Mouse (Mus musculus): ENCODE results near the gene Ranbp17.

Gene Ranbp17

GRCm38 (mm10) chr11:33197133-33197514 is 316.4 kb downstream of the Ranbp17 start:
- DNase-seq (ENCODE audit: low spot score in 2 of 2) = no peak

DNA sequence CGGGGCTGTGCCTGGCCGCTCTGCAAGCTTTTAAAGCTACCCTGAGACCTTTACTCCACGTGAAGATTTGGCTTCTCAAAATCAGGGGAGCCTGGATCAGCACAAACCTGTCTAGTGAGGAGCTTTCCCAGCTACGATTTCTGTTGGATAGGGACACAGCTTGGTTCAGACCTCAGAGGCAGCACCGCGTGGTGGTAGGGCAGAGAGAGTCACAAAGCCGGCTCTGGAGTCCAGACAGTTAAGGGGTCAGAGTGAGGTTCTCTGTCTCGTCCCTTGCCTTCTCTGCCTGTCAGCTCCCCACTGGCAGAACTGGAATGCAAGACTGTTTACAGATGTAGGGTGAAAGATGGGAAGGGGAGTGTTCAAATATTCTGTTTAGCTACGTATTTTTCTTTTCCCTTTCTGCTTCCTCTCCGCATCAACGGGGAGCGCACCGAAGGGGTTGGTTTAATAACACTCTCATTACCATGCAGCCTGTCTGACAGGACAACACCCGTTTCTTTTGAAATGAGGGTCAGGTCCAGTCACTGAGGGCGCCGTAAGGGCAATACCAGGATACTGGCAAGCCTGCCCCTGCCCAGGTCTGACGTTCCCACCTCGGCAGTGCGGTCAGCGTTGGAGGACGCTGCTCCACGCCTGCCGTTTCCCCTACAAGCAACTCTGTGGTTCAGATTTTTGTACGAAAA is 317.0 kb downstream of the Ranbp17 start:
- no peak for DNase-seq (ENCODE audit: low spot score in 2 of 2)

DNA sequence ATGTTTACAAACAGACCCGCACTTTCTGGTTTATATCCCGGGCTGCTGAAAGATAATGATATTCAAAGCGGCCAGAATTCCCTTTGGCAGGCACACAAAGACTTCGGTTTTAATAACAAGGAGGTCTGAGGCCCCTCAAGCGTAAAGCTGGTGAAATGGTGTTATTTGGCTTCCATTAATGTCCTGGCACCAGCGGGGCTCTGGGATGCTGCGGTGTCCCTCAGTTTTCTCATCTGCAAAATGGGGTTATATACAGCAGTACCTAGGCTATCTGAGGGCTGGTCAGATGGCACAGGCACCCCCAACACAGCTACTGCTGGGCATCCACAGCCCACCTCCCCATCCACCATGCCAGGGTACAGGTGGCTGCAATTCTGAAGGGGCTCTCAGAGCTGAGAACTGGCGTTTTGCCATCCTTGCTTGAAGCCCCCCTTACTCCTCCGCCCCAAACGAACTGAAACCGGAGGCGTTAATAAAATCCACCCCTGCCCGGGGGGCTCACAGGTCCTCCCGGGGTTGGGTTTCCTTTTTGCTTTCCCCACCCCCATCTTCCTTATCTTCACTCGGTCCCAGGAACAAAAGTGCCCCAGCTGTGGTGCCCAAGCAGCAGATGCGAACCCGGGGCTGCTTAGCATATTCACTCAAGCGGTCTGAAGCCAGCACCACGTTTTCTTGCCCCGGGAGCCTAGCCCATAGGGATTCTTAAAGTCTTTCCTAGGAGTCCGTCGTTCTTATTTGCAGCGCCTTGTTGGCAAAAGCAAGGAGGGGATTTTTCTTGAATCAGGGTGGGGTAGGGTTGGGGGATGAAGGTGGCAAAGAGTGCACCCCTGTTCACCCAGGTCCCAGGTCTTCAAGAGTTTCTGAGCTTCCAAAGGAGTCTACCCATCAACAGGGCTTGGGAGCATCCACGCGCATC is 317.8 kb downstream of the Ranbp17 start:
- no peak for DNase-seq (ENCODE audit: low spot score in 2 of 2)

GRCm38 (mm10) chr11:33195061-33195460 is 318.5 kb downstream of the Ranbp17 start:
- DNase-seq (ENCODE audit: low spot score in 2 of 2) = no peak

DNA sequence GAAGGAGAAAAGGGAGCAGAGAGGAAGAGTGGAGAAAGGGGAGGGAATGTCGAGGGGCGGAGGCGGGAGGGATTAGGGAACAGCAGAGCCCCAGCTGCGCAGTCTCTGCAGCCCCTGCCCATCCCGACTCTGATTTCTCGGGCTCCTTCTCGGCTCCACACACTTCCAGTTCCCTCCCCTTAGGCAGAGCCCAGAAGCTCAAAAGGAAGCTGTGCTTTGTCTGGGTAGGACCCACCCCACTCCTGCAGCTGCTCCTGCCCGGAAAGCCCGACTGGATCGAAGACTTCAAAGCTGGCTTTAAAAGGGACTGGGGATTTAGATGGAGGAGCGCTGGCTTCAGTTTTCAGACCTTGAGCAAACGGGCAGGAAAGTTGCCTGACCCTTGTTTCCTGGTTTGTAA is 319.9 kb downstream of the Ranbp17 start:
- no peak for DNase-seq (ENCODE audit: low spot score in 2 of 2)

DNA sequence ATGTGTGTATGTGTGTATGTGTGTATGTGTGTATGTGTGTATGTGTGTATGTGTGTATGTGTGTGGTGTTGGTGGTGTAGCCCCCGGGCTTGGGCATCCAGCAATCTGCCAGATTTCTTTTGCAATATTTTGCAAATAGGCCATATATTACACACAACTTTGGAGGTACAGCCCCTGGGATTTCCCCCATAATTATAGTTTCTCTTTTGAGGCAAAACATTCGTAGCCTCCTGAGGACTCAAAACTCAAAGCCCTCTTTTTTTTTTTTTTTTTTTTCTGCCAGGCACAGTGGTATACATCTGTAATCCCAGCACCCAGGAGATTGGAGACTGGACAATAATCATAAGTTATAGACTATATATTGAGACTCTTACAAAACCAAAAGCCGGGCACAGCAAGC is 331.7 kb downstream of the Ranbp17 start:
- no peak for DNase-seq (ENCODE audit: low spot score in 2 of 2)

DNA sequence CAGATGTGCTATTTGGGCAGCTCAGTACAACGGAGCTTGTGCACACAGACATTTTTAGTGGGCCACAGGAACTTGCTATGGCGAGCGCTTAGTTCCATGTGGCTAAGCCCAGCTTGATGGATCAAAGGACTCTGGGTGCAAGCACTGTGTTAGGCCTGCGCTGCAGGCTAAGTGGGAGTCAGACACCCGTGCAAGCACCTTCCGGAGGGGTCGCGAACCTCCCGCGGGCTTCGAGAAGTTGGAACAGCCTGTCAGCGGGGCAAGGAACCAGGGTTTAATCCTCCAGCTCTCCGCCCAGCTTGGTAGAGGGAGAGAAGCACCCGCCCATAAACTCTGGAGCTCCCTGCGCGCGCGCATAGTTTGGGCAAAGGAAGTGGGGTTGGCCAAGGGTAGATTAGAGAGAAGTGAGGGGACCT is 332.8 kb downstream of the Ranbp17 start:
- no peak for DNase-seq (ENCODE audit: low spot score in 2 of 2)

- no peak for DNase-seq (ENCODE audit: low spot score in 2 of 2)
Observed at GRCm38 (mm10) chr11:33179802-33180201, 333.7 kb downstream of the Ranbp17 start.

GRCm38 (mm10) chr11:33176525-33177245 is 336.9 kb downstream of the Ranbp17 start:
- peak in 1 of 2 experiments; percentile 35 for DNase-seq (ENCODE audit: low spot score in 2 of 2)

GRCm38 (mm10) chr11:33175768-33176167 is 337.8 kb downstream of the Ranbp17 start:
- no peak for DNase-seq (ENCODE audit: low spot score in 2 of 2)

DNA sequence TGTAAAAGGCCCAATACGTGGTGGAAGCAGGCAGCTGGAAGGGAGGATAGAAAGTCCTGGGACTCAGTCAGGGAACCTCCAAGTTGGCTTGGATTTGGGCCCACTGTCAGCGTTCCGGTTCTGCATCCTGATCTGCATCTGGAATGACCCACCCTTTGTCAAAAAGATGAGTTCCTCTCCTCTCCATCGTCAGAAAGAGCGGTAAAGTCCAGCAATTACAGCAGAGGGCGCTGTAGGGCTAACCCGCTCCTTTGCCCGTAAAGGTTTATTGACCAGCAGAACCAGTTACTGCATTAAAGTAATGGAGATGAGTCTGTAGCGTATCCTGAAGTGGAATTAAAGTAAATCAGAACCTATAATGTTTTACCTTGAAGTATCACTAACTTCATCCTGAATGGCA is 343.1 kb downstream of the Ranbp17 start:
- no peak for DNase-seq (ENCODE audit: low spot score in 2 of 2)

DNA sequence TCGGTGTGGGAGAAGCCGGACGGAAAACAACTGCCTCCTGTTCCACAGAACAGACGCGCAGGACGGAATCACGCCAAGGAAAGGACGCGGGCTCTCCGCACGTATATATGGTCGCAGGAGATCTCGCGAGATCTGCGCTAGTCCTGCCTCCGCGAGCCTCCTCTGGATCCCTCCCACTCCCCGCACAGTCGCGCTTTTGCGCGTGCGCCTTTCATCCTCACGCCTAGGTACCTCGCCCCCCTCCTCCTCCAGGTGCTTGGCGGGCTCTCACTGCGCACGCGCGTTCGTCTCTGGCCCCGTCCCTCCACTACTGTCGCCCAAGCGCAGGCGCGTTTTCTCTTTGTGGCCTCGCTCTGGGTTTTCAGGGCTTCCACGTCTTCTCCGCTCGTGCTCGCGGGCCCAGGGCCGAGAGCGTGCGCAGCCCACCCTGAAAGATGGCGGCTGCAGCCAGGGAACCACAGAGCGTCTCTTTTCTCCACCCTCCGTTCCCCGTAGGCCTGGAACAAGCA is 350.5 kb downstream of the Ranbp17 start, which contains the start of gene Npm1:
Gene Npm1, minus strand, starts transcription at position 209 of the 509 bp plus-strand sequence.
- DNase-seq (ENCODE audit: low spot score in 2 of 2) = peak; percentile 99 to 100

GRCm38 (mm10) chr11:33162211-33162997 is 351.1 kb downstream of the Ranbp17 start:
- DNase-seq (ENCODE audit: low spot score in 2 of 2) = peak; percentile 72 to 74
